Mouse (Mus musculus) thymus, adult 2 months (tissue): ENCODE measurements around the gene Gm36176. TPM values are rescaled to one million over a fixed set of nuclear protein-coding genes. Genes with fewer than 3 reads are reported as not detected.

Experiments
- DNase-seq: peaks from one replicate; pipeline ENCODE4 v3.0.0; 2021
- H3K27ac ChIP-seq: fragments of 200-500 bp; 2 replicates; pipeline ENCODE4 v1.5.1; 2012; ENCODE audit warnings: low read length, control low read depth; ENCODE audit not compliant: control insufficient read depth, insufficient read depth
- H3K27me3 ChIP-seq: fragments of 200-500 bp; 2 replicates; pipeline ENCODE4 v1.6.1; 2012; ENCODE audit warnings: mild to moderate bottlenecking, low read length, moderate library complexity, mixed read lengths; ENCODE audit not compliant: control insufficient read depth, insufficient read depth
- H3K36me3 ChIP-seq: fragments of 200-500 bp; 2 replicates; pipeline ENCODE4 v1.6.1; 2012; ENCODE audit warnings: mild to moderate bottlenecking, low read length, moderate library complexity; ENCODE audit not compliant: control insufficient read depth, insufficient read depth
- H3K4me1 ChIP-seq: fragments of 200-500 bp; replicated peaks from 2 replicates; pipeline ENCODE4 v1.6.1; 2012; ENCODE audit warnings: low read length; ENCODE audit not compliant: control insufficient read depth, insufficient read depth
- H3K4me3 ChIP-seq: fragments of 200-500 bp; 2 replicates; pipeline ENCODE4 v1.5.1; 2012; ENCODE audit warnings: mild to moderate bottlenecking, low read length, control low read depth, moderate library complexity; ENCODE audit not compliant: control insufficient read depth, insufficient read depth
- CTCF ChIP-seq: fragments of 200-500 bp; IDR thresholded peaks from 2 replicates; pipeline ENCODE4 v1.5.1; 2012; ENCODE audit warnings: mild to moderate bottlenecking, control low read depth, low read length, moderate library complexity, borderline replicate concordance; ENCODE audit not compliant: control insufficient read depth, poor library complexity, insufficient read depth; ENCODE audit errors: extremely low read depth
- POLR2A ChIP-seq: fragments of 200-500 bp; IDR thresholded peaks from 2 replicates; pipeline ENCODE4 v1.6.1; 2012; ENCODE audit warnings: mild to moderate bottlenecking, low read length, control low read depth, moderate library complexity; ENCODE audit not compliant: control insufficient read depth, poor library complexity, insufficient read depth; ENCODE audit errors: extremely low read depth
- WGBS: fragments of 180-500 bp; shearing (Covaris S2); methylation state at CpG from one replicate; pipeline ENCODE4 v1.1.7; 2018; 5-methylcytosine and 5-hydroxymethylcytosine counted together
- polyA plus RNA-seq: library from polyadenylated mRNA; depleted of rRNA; stranded (reverse); fragments of >200 nt; gene quantifications from 2 replicates; pipeline ENCODE4 v1.2.3, GENCODE M21; 2012; rRNA removed

The Gm36176 gene
- polyA plus RNA-seq, 1 experiment, result 0.36 TPM

DNA sequence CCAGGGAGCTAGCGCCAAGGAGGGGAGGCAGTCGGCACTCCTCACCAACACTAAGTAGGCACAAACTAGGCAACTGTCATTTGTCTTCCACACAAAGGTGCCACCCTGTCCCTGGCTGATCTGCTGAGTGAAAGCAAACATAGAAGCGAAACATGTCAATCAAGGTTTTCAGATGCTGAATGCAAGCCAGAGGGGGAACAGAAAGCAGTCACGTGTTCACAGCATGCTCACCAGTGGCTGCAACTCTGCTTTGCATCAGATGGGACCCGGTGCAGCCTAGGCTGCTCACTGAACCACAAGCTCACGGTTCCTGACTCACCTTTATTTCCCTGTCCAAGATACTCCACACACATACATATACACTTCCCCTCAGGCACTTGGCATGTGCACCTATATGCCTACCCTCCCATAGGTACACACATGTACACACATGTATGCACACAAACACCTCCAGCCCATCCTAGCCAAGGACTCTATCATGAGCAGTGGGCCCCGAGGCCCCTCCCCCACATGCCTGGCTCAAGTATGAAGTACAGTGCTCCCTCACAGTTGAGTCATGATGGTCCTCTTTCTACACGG, 44.5 kb downstream of the Gm36176 start:
- no peaks in the 10 kb centered on the region for H3K36me3 ChIP-seq
- H3K27ac ChIP-seq, result no peak overlapping the region
- no peak for DNase-seq
- no peak overlapping the region for H3K4me3 ChIP-seq
- no peaks in the 10 kb centered on the region for H3K27me3 ChIP-seq
- 91% methylated on average over 8 of the region's 8 CpGs for WGBS
- H3K4me1 ChIP-seq, result no peaks in the 10 kb centered on the region
- TF ChIP-seq POLR2A, result no peak
- TF ChIP-seq CTCF, result no peak

DNA sequence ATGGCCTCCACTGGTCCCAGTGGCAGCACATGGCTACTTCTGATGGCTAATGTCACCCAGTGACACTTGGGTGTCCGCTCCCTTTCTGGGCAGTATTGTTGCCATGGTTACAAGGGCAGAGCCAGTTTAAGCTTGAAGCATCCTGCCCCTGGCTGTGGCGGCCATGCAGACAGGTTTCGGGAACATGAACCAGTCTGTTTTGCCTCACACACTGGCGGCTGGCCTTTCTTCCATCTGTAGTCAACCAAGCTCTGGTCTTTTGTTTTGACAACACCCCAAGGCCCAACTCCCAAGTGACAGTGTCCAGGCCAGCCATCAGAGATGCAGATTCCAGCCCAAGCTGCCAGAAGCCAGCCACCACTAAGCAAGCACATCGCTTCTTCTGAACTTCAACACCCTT, 49.0 kb downstream of the Gm36176 start:
- no peak for DNase-seq
- WGBS, result 90% methylated on average over 5 of the region's 5 CpGs
- Histone ChIP-seq H3K4me1 (no peaks in the 10 kb centered on the region), H3K27me3 (no peaks in the 10 kb centered on the region; the same call in 1 of the 2 replicates), H3K27ac (no peak overlapping the region), H3K36me3 (no peaks in the 10 kb centered on the region), H3K4me3 (no peak overlapping the region)
- TF ChIP-seq CTCF (no peak), POLR2A (no peak)

Other genes starting within 250 kb of the Gm36176 start
- gene Sumo3, start 240.7 kb upstream of the Gm36176 start, polyA plus RNA-seq, result 236 and 248 TPM in 2 replicates
- gene Gm49325, start 240.6 kb upstream of the Gm36176 start, polyA plus RNA-seq, result not detected in 2 replicates
- gene Ube2g2, start 224.5 kb upstream of the Gm36176 start, polyA plus RNA-seq, result 52.0 and 52.6 TPM in 2 replicates
- gene Tspear, start 160.2 kb upstream of the Gm36176 start, polyA plus RNA-seq, result 0.97 and 1.3 TPM in 2 replicates
- not detected in 2 replicates for gene Gm19402, start 156.0 kb upstream of the Gm36176 start, polyA plus RNA-seq
- gene Gm9508, start 149.6 kb upstream of the Gm36176 start, polyA plus RNA-seq, result not detected in 2 replicates
- gene Gm10272, start 140.2 kb upstream of the Gm36176 start, polyA plus RNA-seq, result not detected in 2 replicates
- gene Gm10024, start 135.3 kb upstream of the Gm36176 start, polyA plus RNA-seq, result not detected in 2 replicates
- gene Gm10142, start 131.0 kb upstream of the Gm36176 start, polyA plus RNA-seq, result not detected in 2 replicates
- 0.23 TPM in 1 of 2 replicates, not detected in the other for gene Krtap12-1, start 126.2 kb upstream of the Gm36176 start, polyA plus RNA-seq
- gene Gm10100, start 120.3 kb upstream of the Gm36176 start, polyA plus RNA-seq, result not detected in 2 replicates
- gene Gm18596, start 104.2 kb upstream of the Gm36176 start, polyA plus RNA-seq, result not detected in 2 replicates
- not detected in 2 replicates for gene Gm9736, start 95.4 kb upstream of the Gm36176 start, polyA plus RNA-seq
- gene Gm3233, start 87.1 kb upstream of the Gm36176 start, polyA plus RNA-seq, result not detected in 2 replicates
- gene Gm3238, start 75.5 kb upstream of the Gm36176 start, polyA plus RNA-seq, result not detected in 2 replicates
- not detected in 2 replicates for gene Gm7138, start 69.9 kb upstream of the Gm36176 start, polyA plus RNA-seq
- gene Gm3250, start 64.3 kb upstream of the Gm36176 start, polyA plus RNA-seq, result not detected in 2 replicates
- gene Gm7137, start 58.6 kb upstream of the Gm36176 start, polyA plus RNA-seq, result not detected in 2 replicates
- not detected in 2 replicates for gene Gm9639, start 51.7 kb upstream of the Gm36176 start, polyA plus RNA-seq
- gene Gm19668, start 47.7 kb upstream of the Gm36176 start, polyA plus RNA-seq, result not detected in 2 replicates
- gene Gm9507, start 35.0 kb upstream of the Gm36176 start, polyA plus RNA-seq, result not detected in 2 replicates
- gene Gm2696, start 32.1 kb upstream of the Gm36176 start, polyA plus RNA-seq, result not detected in 2 replicates
- not detected in 2 replicates for gene Krtap10-4, start 19.7 kb upstream of the Gm36176 start, polyA plus RNA-seq
- 0.12 TPM in 1 of 2 replicates, not detected in the other for gene Krtap10-10, start 10.9 kb upstream of the Gm36176 start, polyA plus RNA-seq
- gene Gm10318, start 6.1 kb downstream of the Gm36176 start, polyA plus RNA-seq, result not detected in 2 replicates
- gene Gm3285, start 15.2 kb downstream of the Gm36176 start, polyA plus RNA-seq, result 0.24 and 0.27 TPM in 2 replicates
- 1.1 and 1.9 TPM in 2 replicates for gene Lrrc3, start 55.7 kb downstream of the Gm36176 start, polyA plus RNA-seq
- 16.4 and 21.0 TPM in 2 replicates for gene Trpm2, start 123.8 kb downstream of the Gm36176 start, polyA plus RNA-seq
- gene 1810043G02Rik, start 131.7 kb downstream of the Gm36176 start, polyA plus RNA-seq, result 39.0 and 49.5 TPM in 2 replicates
- 81.2 and 93.7 TPM in 2 replicates for gene Pfkl, start 163.3 kb downstream of the Gm36176 start, polyA plus RNA-seq
- 0.93 and 1.8 TPM in 2 replicates for gene Dnmt3l, start 195.1 kb downstream of the Gm36176 start, polyA plus RNA-seq
- 84.0 and 93.7 TPM in 2 replicates for gene Aire, start 196.8 kb downstream of the Gm36176 start, polyA plus RNA-seq
- gene Icosl, start 222.5 kb downstream of the Gm36176 start, polyA plus RNA-seq, result 23.1 and 26.5 TPM in 2 replicates